Mouse (Mus musculus) monocyte, adult 2 months (primary cell): ENCODE data around the gene Ptges3l.
"Not testable (repeated sequence)": the region's sequence is repeated elsewhere in the genome, so short reads cannot be mapped to it uniquely, and the experiment has no call there.

Experiments
- DNase-seq, 2 experiments: peaks; one replicate each; pipeline ENCODE4 v3.0.0; 2022; ENCODE audit warnings: low spot score in 2 of 2, low read depth in 1 of 2

The Ptges3l gene

DNA sequence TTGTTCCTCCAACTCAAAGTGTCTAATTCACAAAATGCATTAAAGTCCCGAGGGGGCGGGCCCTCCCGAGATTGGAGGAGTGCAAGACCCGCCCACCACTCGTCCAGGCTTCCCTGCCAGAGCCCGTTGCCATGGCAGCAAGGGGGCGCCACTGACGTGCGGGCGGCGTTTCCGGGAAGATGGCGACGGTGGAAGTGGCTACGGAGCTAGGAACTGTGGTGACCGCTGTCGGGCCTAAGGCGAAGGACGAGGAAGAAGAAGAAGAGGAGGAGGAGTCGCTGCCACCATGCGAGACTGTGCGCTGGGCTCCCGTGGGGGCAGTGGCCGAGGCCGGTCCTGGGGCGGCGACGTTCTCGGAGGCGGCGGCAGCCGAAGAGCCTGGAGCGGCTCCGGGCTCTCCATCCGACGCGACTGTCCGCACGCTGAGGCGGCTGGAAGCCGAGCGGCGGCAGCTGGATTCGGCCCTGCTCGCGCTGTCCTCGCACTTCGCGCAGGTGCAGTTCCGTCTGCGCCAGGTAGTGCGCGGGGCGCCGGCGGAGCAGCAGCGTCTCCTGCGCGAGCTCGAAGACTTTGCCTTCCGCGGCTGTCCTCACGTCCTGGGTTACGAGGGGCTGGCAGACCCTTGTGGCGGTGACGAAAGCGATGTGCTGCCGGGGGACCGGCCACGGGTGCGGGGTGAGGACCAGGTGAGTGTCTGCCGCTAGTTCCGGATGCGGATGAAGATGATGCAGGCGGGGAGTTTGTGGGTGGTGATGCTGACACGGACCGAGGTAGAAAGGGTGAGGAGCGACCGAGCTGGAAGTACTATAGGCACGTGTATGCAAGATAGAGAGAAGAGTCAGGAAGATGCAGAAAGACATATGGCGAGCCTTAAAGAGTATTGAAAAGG is at the start of gene Ptges3l, which contains the start of gene Rundc1:
Ptges3l (minus strand) TSS at position 409 of the 889 bp plus-strand sequence.
Rundc1 (plus strand) TSS at position 161 of the 889 bp plus-strand sequence.
- peak; percentile 94 to 97 for DNase-seq

DNA sequence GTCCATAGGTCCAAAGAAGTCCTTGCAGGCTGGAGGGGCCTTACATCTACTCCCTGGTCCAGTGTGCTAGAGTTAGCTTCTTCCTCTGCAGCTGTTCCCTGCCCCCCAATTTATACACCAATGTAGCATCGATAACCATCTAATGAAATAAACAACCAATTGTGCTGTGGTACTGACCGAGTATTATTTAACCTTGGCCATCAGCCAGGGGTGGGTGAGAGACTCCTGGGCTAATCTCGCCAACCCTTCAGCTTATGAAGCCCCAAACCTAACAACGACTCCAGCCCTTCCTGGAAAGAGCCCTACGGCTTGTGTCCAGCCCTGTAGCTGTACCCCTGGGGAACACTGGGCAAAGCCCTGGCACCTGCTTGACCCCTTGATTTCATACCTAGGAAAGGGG is 49.2 kb upstream of the Ptges3l start:
- no peak for DNase-seq

DNA sequence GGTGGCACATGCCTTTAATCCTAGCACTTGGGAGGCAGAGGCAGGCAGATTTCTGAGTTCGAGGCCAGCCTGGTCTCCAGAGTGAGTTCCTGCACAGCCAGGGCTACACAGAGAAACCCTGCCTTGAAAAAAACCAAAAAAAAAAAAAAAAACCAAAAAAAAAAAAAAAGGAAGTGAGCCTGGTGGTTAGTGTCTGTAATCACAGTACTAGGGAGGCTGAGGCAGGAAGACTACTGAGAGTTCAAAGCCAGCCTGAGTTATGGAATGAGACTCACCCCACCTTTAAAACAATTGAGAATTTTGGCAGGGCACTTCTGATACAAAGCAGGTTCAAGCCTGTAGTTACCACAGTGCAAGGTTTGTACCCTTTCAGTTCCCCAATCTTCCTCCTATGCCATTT is 48.6 kb upstream of the Ptges3l start:
- not testable (repeated sequence) for DNase-seq

DNA sequence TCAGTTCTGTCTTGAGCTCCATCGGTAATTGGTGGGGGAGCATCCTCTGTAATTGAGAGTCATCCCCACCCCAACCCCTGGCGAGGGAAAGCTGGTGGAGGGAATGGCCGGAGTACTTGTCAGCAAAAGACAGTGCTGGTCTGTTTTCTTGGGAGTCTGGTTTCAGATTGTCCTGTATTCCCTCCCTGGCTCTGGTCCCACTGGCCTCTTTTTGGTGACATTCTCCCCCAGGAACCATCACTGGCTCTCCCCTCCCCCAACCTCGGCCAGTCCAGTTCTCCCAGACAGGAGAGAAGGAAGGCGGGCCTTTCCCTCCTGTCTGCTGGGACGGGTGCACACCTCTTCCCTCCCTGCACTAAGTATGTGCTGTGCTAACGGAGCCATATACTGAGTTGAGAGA is 47.2 kb upstream of the Ptges3l start:
- DNase-seq: no peak

DNA sequence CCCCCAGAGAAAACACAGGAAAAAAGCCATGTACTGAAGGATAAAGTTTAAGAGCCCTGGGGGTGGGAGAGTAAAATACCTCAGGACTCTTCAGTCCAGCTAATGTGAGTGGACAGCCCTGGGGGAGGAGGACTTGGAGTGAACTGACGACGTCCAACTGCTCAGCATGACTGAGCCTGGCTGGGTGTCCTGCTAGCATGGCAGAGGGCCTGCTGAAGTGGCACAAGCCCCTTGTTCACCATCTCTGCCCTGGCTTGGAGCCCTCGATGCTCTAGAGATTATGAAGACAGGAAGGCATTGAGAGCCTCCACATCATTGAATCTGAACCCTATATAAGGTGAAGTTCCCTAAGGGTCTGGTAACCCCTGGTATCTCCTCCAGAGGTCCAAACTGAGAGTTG is 46.8 kb upstream of the Ptges3l start:
- no peak for DNase-seq

DNA sequence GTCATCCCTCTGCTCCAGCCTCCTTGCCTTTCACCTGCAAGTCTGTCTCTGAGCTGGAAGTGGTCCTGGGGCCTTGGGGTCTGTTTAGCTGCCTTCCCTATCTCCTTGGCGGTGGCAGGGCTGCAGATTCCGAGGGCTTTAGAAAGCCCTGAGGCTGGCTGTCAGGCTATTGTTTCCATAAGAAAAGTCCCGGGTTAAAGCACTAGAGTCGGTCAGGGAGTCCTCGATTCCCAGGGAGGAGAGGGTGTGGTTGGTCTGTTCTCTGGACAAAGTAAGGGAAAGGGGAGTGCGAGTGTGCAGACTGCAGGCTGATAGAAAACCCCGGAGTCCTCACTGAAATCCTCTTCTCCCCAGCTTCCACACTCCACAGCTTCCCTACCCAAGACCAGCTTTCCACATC is 45.1 kb upstream of the Ptges3l start:
- no peak for DNase-seq

DNA sequence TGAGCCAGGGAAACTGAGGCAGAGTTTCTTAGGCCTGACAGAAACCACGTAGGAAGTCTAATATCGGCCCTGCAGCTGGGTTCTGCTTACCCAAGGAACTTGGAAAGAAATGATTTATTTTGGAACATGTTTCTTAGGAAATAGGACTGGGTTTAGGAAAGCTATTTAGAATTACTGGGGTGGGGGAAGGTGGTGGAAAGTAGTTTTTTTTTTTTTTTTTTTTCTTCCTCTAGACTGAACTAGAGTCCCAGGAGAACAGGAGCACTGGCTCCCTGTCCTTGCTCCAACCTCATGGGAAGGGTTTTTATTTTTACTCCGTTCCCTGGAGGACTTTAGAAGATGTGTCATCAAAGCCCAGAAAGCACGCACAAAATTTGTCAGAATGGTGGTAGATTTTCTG is 44.0 kb upstream of the Ptges3l start:
- no peak for DNase-seq

DNA sequence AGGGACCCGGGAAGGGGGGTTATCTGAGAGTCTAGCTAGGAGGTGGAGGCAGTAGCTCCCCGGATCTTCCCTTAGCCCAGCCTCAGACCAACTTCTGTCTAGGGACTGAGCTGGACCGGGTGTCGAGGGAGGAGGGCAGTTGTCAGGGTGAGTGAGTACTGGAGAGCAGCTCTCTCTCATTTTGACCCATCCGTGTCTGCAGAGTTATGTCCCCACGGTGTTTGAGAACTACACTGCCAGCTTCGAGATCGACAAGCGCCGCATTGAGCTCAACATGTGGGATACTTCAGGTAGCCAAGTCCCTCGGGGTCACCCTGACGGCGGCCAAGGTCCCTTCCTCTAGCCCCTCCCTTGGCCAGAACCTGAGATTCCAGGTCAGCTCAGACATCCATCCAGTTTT is 43.6 kb upstream of the Ptges3l start:
- no peak for DNase-seq

DNA sequence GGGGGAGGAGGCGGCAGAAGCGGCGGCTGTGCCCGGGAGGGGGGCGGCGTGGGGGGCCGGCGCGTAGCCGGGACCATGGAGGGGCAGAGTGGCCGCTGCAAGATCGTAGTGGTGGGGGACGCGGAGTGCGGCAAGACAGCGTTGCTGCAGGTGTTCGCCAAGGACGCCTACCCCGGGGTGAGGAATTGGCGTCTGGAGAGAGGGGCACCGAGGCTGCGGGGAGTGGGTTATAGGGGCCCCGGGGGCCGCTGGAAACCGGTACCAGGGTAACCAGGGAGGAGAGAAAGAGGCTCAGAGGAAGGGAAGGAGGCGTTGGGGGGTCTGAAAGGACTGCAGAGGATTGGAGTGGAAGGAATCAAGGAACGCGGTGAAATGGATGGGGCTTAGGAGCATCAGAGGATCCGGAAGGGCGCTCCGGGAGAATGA is 43.1 kb upstream of the Ptges3l start:
- no peak for DNase-seq

DNA sequence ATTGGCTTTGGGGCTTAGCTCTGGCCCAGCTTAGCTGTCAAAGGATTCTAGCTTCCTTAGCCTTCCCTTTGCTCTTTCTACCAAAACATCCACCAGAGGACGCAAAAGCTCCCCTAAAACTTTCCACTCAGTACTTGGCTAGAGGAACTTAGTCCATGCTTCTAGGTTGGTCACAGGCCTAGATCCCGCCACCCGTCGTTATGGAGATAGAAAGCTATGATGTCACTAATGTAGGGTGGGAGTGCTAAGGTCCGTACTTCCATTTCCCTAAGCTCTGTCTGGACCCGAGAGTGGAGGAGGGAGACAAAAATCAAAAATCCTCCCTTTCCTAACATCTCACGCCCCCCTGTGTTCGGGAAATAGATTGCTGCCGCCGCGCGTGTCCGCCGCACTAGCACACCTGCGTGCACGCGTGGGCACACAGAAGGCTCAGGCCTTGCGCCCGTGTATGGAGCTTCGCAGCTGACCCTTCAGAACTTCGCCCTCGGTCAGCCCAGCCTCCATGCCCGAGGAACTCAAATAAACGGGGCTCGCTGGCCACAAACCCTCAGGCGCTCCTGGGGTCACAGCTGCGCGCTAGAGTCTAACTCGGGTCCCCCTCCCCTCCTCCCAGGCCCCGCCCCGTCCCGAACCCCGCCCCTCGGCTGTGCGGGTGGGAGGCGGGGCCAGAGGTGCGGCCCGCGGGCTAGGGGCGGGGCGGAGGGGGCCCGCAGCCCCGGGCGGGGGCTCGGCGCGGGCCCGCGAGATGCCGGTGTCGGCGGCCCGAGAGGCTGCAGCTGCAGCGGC is 42.5 kb upstream of the Ptges3l start:
- peak; percentile 38 to 40 for DNase-seq

DNA sequence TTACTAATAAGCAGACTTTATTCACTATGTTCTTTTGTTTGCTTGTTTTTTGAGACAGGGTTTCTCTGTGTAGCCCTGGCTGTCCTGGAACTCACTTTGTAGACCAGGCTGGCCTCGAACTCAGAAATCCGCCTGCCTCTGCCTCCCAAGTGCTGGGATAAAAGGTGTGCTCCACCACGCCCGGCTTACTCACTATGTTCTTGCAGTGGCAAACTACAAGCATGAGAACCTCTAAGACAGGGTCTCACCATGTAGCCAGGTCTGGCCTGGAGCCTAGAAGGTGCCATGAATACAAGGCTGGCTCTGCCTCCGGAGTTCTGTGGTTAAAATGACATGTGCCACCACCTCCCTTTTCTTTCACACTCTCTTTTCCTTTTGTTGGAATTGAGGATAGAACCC is 41.4 kb upstream of the Ptges3l start:
- not testable (repeated sequence) for DNase-seq

DNA sequence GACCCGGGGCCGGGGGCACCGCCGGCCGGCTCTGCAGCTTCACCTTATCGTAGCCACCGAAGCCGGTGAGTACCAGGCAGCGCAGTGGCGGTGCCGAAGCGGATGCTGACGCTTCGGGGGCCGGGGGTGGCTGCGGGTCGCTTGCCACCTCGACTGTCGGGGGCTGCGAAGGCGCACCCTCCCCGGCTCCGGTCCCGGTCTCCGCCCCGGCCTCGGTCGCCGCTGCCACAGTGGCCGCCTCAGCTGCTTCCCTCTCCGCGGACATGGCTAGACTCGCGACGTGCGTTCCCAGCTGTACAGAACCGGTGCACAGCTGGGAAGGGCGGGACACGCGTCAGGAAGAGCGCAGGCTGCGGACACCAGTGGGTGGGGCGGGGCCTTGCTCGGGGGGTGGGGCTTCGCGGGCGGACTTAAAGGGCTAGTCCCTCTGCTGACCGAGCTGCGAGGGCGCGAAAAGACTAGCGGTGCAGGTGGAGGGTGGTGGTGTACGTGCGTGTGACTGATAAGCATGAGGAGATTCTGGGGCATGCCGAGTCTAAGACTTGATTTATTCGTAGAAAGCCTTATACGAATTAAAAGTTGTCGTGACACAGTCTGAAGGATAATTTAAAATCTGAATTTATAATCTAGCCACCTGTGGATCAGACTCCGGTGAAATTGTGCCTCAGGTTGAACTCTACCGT is 40.9 kb upstream of the Ptges3l start, which contains the start of gene Vat1:
Vat1 (minus strand) TSS at position 362 of the 683 bp plus-strand sequence.
- DNase-seq: peak in 1 of 2 experiments; percentile 34

DNA sequence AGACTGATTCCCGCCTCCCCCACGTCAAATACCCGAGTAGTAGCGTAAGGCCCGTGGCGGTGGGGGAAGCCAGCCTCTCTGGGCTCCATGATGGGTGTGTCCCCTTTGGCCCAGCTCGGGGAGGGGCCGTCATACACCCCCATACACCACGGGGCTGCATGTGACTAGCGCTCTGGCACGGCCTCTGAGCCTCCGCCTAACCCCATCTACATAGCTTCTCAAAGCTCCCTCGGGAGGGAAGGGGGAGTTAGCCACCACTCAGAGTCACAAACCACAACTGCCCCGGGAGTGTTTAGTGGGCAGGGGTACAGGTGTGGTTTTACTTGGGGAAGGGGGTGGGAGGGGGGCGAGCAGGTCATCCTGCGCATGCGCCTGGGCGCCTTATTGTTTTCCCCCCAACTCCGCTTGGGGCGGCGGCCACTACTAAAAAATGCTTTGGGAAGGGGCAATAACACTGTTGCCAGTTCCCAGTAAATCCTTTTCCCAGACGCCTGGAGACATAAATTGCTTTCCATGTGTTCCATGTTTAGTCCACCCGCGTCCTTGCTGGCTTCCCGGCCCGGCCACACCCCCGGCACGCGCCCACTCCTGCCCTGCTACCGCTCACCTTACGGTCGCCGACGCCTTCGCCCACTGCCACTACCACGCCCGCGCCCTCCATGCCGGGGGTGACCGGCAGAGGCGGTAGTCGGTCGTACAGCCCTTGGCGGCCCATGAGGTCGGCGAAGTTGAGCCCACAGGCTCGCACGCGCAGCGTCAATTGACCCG is 40.2 kb upstream of the Ptges3l start:
- DNase-seq: peak in 1 of 2 experiments; percentile 63

DNA sequence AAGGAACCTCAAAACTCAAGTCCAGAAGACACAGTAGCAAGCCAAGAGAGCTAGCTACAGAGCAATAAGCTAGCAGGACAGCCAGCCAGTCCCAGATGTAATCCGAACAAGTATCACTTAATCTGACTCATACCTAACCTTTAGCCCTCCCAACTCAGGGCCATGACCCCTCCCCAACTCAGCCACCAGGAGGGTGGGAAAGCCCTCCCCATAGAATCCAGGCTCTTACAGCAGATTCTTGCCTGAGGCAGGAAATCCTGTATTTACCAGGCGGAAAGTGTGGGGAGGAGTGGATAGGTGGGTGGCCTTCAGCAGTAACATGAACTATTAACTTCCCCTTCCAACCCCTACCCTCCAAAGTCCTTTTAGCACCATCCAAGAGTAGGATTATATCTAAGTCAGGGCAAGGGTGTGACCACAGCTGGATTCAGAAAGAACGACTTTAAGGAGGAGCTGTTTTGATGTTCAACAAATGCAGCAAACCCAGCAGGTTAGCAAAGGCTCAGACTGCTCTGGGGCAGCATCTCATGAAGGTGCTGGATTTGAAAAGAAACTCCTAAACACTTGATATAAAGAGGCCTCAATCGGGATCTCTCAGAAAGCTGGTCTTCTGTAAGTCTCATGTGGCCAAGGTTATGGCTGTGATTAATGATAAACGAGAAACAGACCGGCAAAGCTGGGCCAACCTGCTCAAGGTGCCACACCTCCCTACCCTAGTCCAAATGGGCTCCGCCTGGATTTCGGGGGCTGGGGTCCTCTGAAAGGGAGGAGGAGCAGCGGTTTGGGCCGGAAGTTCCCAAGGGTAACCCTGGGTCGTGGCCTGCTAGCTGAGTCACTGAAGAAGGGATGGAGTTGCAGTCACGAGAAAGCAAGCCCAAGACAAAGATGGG is 39.3 kb upstream of the Ptges3l start, which contains the start of gene Rnd2:
Rnd2 (plus strand) TSS at position 789 of the 890 bp plus-strand sequence.
- DNase-seq: no peak

DNA sequence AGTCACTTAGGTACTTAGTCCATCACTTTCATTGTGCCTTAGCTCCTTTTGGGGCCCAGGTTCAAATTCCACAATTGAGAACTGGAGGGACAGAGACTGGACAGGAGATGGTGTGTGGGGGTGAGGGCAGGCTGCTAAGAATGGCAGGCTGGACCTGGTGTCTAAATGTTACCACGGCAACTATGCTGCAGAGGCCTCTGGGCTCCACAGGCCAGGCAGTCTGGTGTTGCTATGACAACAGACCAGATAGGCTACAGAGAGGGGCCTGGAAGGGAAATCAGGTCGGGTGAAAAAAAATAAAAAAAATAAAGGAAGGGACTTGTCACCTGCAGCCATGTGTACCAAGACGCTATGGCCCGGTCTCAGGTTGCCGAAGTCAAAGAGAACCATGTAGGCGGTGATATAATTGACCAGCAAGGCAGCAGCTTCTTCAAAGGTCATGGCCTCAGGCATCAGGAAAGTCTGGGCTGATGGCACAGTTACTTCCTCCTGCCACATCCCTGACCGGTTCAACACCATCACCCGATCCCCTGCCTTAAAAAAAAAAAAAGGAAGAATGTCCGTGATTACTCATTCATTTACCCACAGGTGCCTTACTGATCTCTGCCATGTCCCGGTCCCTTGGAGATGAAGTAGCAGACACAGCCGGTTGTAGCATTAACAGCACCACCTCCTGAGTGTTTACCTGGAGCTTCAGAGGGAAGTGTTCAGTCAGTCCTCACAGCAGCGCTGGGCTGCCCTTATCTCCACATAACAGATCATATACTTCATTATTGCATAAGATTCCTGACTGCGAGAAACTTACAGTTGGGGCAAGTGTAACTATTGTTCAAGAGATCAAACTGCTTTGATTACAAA is 37.7 kb upstream of the Ptges3l start:
- DNase-seq: peak in 1 of 2 experiments; percentile 19

DNA sequence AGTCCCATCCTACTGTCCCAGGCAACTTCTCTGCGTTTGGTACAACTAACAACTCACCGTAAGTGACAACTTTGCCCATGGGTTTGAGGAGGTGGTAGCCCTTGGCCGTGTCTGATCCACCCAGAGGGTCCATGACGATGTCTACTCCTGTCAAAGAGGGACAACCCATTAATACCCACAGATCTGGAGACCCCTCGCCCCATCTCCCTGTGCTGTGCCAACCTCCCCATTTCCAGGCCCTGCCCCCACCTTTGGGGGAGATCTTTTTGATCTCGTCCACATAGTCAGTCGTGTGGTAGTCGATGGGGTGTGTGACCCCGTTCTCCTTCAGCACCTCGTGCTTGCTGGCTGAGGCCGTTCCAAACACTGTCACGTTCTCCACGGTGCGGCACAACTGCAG is 37.0 kb upstream of the Ptges3l start:
- DNase-seq: no peak

DNA sequence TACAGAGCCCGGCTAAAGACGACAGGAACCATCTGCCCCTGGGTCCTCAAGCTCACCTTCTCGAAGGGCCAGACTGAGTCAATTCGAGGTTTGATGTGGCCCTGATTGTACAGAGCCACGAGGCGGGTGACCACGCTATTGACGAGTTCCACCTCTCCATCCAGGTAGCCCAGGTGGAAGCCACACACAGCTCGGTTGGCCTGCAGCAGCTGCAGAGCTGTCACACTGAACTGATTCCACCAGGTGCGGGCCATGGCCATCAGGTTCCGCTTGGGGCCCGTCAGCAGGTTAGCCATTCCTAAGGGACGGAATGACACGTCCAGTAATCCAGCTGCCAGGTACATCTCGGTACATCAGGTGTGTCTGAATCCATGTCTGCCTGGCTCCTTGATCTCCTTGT is 35.2 kb upstream of the Ptges3l start:
- no peak for DNase-seq

DNA sequence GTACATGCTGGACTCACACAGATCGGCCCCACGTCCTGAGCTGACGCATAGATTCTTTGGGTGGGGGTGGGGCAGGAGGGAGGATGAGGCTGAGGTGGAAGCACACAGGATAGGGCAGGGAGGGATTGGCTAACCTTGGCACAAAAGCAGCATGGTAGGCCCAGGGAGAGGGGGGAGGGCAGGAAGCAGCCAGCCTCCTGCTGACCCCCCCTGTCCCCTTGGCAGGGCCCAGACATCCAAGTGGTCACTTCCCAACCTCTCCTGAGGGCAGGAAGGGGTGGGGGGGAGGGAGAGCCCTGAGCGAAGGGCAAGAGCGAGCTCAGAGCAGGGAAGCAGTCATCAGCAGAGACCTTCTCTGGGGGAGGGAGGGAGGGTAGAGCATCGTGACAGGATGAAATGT is 34.6 kb upstream of the Ptges3l start:
- DNase-seq: no peak

DNA sequence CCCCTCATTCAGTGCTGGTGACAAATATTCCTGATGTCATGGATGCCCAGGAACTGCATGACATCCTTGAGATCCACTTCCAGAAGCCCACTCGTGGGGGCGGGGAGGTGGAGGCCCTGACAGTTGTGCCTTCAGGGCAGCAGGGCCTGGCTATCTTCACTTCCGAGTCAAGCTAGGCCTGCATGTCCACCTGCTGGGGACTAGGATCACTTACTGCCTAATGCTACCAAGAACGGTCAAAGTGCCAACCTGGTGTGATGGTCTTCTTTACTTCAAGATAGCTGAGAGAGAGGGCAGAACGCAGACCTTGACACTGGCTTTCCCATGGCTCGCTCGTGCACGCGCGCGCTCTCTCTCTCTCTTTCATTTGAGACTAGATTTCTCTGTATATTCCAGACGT is 33.1 kb upstream of the Ptges3l start:
- DNase-seq: no peak
